Mouse (Mus musculus) lung, postnatal 36 days (tissue): ENCODE data around the gene Ibsp.

Experiments
- DNase-seq: peaks from one replicate; pipeline ENCODE4 v3.0.0; 2022; ENCODE audit warnings: mixed read lengths

The Ibsp gene

GRCm38 (mm10) chr5:104298994-104299393 is at the start of gene Ibsp:
Gene Ibsp, plus strand, starts transcription at chr5:104299171.
- DNase-seq: no peak

GRCm38 (mm10) chr5:104251811-104252210 is 47.2 kb upstream of the Ibsp start:
- DNase-seq: no peak

- no peak for DNase-seq
Observed at GRCm38 (mm10) chr5:104256585-104256984, 42.4 kb upstream of the Ibsp start.

- DNase-seq: no peak
Observed at GRCm38 (mm10) chr5:104261908-104262461, 37.0 kb upstream of the Ibsp start.

GRCm38 (mm10) chr5:104263014-104263776 is 35.8 kb upstream of the Ibsp start:
- no peak for DNase-seq

- DNase-seq: no peak
Observed at GRCm38 (mm10) chr5:104294201-104294600, 4.8 kb upstream of the Ibsp start.

GRCm38 (mm10) chr5:104314073-104314472 is 15.1 kb downstream of the Ibsp start:
- no peak for DNase-seq

GRCm38 (mm10) chr5:104325029-104325428 is 26.1 kb downstream of the Ibsp start, which contains the start of gene Mepe:
Gene Mepe, plus strand, starts transcription at chr5:104325329.
- no peak for DNase-seq

- no peak for DNase-seq
Observed at GRCm38 (mm10) chr5:104326884-104327283, 27.9 kb downstream of the Ibsp start.

- DNase-seq: no peak
Observed at GRCm38 (mm10) chr5:104327389-104327788, 28.4 kb downstream of the Ibsp start.

GRCm38 (mm10) chr5:104327876-104328275 is 28.9 kb downstream of the Ibsp start:
- no peak for DNase-seq

- DNase-seq: no peak
Observed at GRCm38 (mm10) chr5:104328317-104328850, 29.4 kb downstream of the Ibsp start.

GRCm38 (mm10) chr5:104329381-104329780 is 30.4 kb downstream of the Ibsp start:
- DNase-seq: no peak

- DNase-seq: no peak
Observed at GRCm38 (mm10) chr5:104330088-104330487, 31.1 kb downstream of the Ibsp start.

GRCm38 (mm10) chr5:104332296-104332695 is 33.3 kb downstream of the Ibsp start:
- DNase-seq: no peak

- peak; percentile 77 for DNase-seq
Observed at GRCm38 (mm10) chr5:104333231-104333640, 34.3 kb downstream of the Ibsp start.

- DNase-seq: no peak
Observed at GRCm38 (mm10) chr5:104333643-104334042, 34.7 kb downstream of the Ibsp start.

GRCm38 (mm10) chr5:104334516-104334915 is 35.5 kb downstream of the Ibsp start:
- DNase-seq: no peak

- DNase-seq: no peak
Observed at GRCm38 (mm10) chr5:104335962-104336361, 37.0 kb downstream of the Ibsp start.

GRCm38 (mm10) chr5:104337491-104337890 is 38.5 kb downstream of the Ibsp start:
- DNase-seq: no peak

- no peak for DNase-seq
Observed at GRCm38 (mm10) chr5:104339009-104339408, 40.0 kb downstream of the Ibsp start.

GRCm38 (mm10) chr5:104339706-104340512 is 40.9 kb downstream of the Ibsp start:
- peak; percentile 18 for DNase-seq

- no peak for DNase-seq
Observed at GRCm38 (mm10) chr5:104340513-104340829, 41.5 kb downstream of the Ibsp start.

- DNase-seq: peak; percentile 14
Observed at GRCm38 (mm10) chr5:104342881-104343280, 43.9 kb downstream of the Ibsp start.
